ENCODE assay signal across 22 mouse cellular contexts in the genomic region with DNA sequence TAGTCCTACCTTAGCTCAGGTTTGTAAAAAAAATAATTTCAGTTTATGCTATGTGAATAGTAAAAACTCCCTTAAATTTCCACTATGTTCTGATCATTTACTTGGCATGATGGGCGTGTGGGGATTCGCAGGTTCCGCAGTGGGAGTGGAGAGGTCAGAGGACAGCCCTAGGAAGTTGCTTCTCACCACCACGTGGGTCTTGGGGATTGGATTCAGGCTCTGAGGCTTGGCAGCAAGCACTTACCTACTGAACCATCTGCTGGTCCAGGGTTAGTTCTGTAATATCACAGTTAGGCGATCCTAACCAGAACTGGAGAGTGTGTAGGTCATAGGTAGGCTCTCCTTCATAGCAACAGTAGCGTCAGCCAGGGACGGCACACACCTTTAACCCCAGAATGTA.
"Had no signal": no experiment of that assay in that cellular context is flagged by ENCODE, and none has a peak within 500 bp of the region (broad histone marks: within the 10 kb centered on the region; RNA-seq: fewer than 3 reads in every experiment).

No protein-coding gene starts in this region.

- ATAC-seq: forebrain, postnatal 0 days; hindbrain, postnatal 0 days; liver, embryonic 12.5 days had no signal

- H3K4me2 ChIP-seq: heart, embryonic 11.5 days; heart, embryonic 13.5 days; heart, embryonic 15.5 days; hindbrain, embryonic 13.5 days; hindbrain, embryonic 15.5 days; limb, embryonic 13.5 days; limb, embryonic 15.5 days; liver, embryonic 12.5 days had no signal

- H3K9me3 ChIP-seq: heart, embryonic 13.5 days; heart, embryonic 15.5 days; hindbrain, embryonic 13.5 days; hindbrain, embryonic 15.5 days; limb, embryonic 13.5 days; limb, embryonic 15.5 days; liver, embryonic 12.5 days had no signal

- DNase-seq: forebrain, postnatal 0 days; gastrocnemius, postnatal 14 days; gastrocnemius, postnatal 36 days; heart, adult 11 months; heart, adult 2 months; heart, postnatal 14 days; heart, postnatal 36 days; kidney, adult 18-20 months; kidney, postnatal 10 days; layer of hippocampus, adult 9-11 months; layer of hippocampus, postnatal 36 days; left cerebral cortex, postnatal 4 days had no signal

- H3K36me3 ChIP-seq: heart, embryonic 15.5 days; hindbrain, embryonic 15.5 days; limb, embryonic 13.5 days; limb, embryonic 15.5 days; liver, embryonic 12.5 days had no signal

- H3K4me3 ChIP-seq: heart, adult 2 months; heart, embryonic 13.5 days; heart, embryonic 15.5 days; hindbrain, embryonic 13.5 days; hindbrain, embryonic 15.5 days; limb, embryonic 13.5 days; limb, embryonic 15.5 days; liver, embryonic 12.5 days had no signal

- H3K27ac ChIP-seq: heart, adult 2 months; heart, embryonic 13.5 days; heart, embryonic 15.5 days; hindbrain, embryonic 13.5 days; hindbrain, embryonic 15.5 days; hindbrain, postnatal 0 days; limb, embryonic 13.5 days; limb, embryonic 15.5 days; liver, embryonic 12.5 days; liver, embryonic 14.5 days had no signal

- H3K9ac ChIP-seq: forebrain, postnatal 0 days; heart, embryonic 13.5 days; heart, embryonic 15.5 days; hindbrain, embryonic 13.5 days; hindbrain, embryonic 15.5 days; limb, embryonic 13.5 days; limb, embryonic 15.5 days; liver, embryonic 12.5 days; liver, embryonic 14.5 days had no signal
